Mouse (Mus musculus) adrenal gland, adult 10 weeks (tissue): ENCODE data around the gene Nckipsd. TPM values are rescaled to one million over a fixed set of nuclear protein-coding genes. Genes with fewer than 3 reads are reported as not detected.

Experiments used
- polyA plus RNA-seq: library from polyadenylated mRNA; stranded (reverse); fragments of 350-450 nt; fragmentation: Illumina TruSeq; extraction: RNeasy Lipid Tissue Mini Kit (QIAGEN cat#74804); gene quantifications from one replicate; pipeline ENCODE4 v1.2.3, GENCODE M21; 2014; ENCODE audit warnings: low read depth, low replicate concordance

Nckipsd gene
- 0.47 TPM for polyA plus RNA-seq

DNA sequence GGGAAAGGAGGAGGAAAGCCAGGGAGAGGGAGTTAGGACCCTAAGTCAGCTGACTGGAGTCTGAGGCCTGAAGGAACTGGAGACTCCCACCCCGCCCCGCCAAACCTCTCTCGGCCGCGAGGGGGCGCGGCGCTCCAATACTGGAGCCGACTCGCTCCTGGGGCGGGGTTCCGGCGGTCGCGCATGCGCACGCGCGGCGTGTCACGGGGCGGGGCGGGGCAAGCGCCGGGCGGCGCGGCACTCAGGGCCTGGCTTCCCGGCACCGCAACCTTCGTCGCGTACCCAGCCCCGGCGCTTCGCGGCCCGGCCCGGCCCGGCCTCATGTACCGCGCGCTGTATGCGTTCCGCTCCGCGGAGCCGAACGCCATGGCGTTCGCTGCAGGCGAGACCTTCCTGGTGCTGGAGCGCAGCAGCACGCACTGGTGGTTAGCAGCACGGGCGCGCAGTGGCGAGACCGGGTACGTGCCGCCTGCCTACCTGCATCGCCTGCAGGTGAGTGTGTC, at the start of gene Nckipsd:
Gene Nckipsd (plus strand): TSS at position 206 of the 503 bp plus-strand sequence.

GRCm38 (mm10) chr9:108783548-108784463, 24.4 kb upstream of the Nckipsd start, which contains the start of gene Ip6k2:
Gene Ip6k2, plus strand, starts transcription at chr9:108783796.

GRCm38 (mm10) chr9:108825820-108826699, 17.9 kb downstream of the Nckipsd start, which contains the start of gene Celsr3:
Gene Celsr3, plus strand, starts transcription at chr9:108826320.

DNA sequence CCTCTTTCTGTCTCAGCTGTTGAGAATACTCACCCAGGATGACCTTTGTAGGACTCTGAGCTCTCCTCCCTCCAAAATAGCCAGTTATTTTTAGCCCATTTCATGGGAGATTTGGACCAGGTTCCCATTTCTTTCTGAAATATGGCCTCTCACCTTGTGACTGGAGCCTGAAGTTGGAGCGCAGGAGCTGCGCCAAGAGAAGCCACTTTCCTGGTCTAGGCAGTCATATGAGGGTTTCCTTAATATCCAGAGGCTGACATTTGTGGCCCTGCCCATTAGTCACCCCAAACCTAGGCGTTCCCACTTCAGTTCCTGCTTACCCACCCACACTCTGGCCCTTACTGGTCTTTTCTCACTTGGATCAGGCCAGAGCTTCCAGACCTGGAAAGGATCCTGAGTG, 44.8 kb downstream of the Nckipsd start, which contains the start of gene Slc26a6:
Gene Slc26a6 (plus strand): TSS at position 308 of the 400 bp plus-strand sequence.

Other genes starting within 250 kb of the Nckipsd start
- gene Impdh2, start 248.1 kb upstream of the Nckipsd start, polyA plus RNA-seq: 26.3 TPM
- 4.5 TPM for gene Ndufaf3, start 240.9 kb upstream of the Nckipsd start, polyA plus RNA-seq
- gene Dalrd3, start 238.5 kb upstream of the Nckipsd start, polyA plus RNA-seq: 2.9 TPM
- 6.2 TPM for gene Wdr6, start 229.6 kb upstream of the Nckipsd start, polyA plus RNA-seq
- gene P4htm, start 210.7 kb upstream of the Nckipsd start, polyA plus RNA-seq: not detected
- gene Arih2, start 159.0 kb upstream of the Nckipsd start, polyA plus RNA-seq: 58.1 TPM
- 111 TPM for gene Slc25a20, start 146.3 kb upstream of the Nckipsd start, polyA plus RNA-seq
- 111 TPM for gene Prkar2a, start 119.1 kb upstream of the Nckipsd start, polyA plus RNA-seq
- 183 TPM for gene Ip6k2, start 24.6 kb upstream of the Nckipsd start, polyA plus RNA-seq
- gene Celsr3, start 18.0 kb downstream of the Nckipsd start, polyA plus RNA-seq: 0.17 TPM
- gene Slc26a6, start 44.9 kb downstream of the Nckipsd start, polyA plus RNA-seq: not detected
- gene Tmem89, start 106.3 kb downstream of the Nckipsd start, polyA plus RNA-seq: not detected
- 50.7 TPM for gene Uqcrc1, start 128.3 kb downstream of the Nckipsd start, polyA plus RNA-seq
- gene Col7a1, start 145.2 kb downstream of the Nckipsd start, polyA plus RNA-seq: 0.70 TPM
- 0.52 TPM for gene Ucn2, start 177.6 kb downstream of the Nckipsd start, polyA plus RNA-seq
- gene Pfkfb4, start 183.4 kb downstream of the Nckipsd start, polyA plus RNA-seq: 1.0 TPM
- gene Shisa5, start 230.2 kb downstream of the Nckipsd start, polyA plus RNA-seq: 32.3 TPM